Mouse (Mus musculus): Measurements from ENCODE around the gene Cpsf6. TPM values are rescaled to one million over a fixed set of nuclear protein-coding genes. Genes with fewer than 3 reads are reported as not detected.
A peak's percentile ranks its signal among the peaks of the same experiment; 100 is the strongest.

Cpsf6 gene
- polyA plus RNA-seq, 1 experiment = 57.9 TPM

- TF ChIP-seq CTCF (IDR thresholded peaks at IDR 0.05; ENCODE audit: low read depth, low read length) = no peak
- TF ChIP-seq POLR2A (IDR thresholded peaks at IDR 0.05; ENCODE audit: borderline replicate concordance, low read depth, low read length) = no peak
- Histone ChIP-seq H3K4me3 (ENCODE audit: insufficient read depth, low read length) (no peak overlapping the region), H3K27ac (ENCODE audit: insufficient read depth, low read depth, low read length) (no peak overlapping the region), H3K4me1 (ENCODE audit: control insufficient read depth, insufficient read depth, low read length) (peaks cover 21% of the 10 kb centered on the region)
Observed at GRCm38 (mm10) chr10:117407734-117408288, 28.0 kb upstream of the Cpsf6 start.

DNA sequence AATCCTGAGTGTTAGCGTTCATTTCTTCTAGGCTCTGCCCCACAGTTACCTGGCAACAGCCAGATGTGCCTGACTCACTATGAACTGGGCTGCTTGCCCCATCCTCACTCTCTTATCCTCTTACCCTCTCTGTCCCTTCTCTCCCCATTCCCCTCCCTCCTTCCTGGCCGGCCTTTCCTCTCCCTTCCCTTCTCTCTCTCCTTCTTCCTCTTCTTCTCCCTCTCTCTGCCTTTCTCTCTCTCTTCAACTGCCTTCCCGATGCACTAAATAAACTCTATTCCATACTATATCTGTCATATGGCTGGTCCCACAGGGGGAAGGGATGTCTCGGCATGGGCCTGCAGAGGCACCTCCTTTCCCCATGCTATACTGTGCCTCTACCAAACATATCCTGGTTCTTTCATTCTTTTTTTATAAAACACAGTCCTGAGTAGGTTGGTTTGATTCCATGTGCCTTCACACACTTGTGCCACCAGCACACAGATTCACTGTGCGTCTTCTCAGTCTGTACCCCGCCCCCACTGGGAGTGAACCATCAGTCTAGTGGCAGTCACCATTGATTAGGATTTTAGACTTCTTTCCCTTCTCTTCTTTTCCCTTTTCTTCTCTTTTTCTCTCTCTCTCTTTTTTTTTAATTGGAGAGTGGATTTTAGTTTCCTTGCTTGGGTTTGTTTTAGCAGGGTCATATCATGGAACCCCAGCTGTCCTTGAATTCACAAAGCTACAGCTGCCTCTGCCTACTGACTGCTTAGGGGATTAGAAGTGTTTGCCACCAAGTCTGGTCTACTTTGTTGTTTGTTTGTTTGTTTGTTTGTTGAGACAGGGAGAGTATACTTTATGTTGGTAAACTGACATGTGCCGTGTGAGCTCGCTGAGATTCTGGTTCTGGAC is 27.3 kb upstream of the Cpsf6 start:
- Histone ChIP-seq H3K27ac (ENCODE audit: insufficient read depth, low read depth, low read length) (no peak overlapping the region), H3K4me1 (ENCODE audit: control insufficient read depth, insufficient read depth, low read length) (peaks cover 14% of the 10 kb centered on the region), H3K4me3 (ENCODE audit: insufficient read depth, low read length) (no peak overlapping the region)
- TF ChIP-seq CTCF (IDR thresholded peaks at IDR 0.05; ENCODE audit: low read depth, low read length) = no peak
- no peak for TF ChIP-seq POLR2A (IDR thresholded peaks at IDR 0.05; ENCODE audit: borderline replicate concordance, low read depth, low read length)

DNA sequence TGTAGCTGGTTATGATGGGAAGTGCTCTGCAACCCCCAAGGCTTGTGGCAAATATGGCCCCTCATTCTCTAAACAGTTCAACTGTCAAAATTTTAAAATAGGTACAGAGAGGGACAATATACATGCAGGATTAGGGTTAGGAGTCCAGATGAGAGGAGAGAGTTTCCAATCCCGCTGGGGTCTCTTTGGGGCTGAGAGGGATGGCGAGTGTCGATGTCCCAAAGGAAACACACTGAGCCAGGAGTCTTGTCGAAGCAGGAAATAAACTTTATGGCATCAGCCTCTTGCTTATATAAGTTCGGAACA is 26.4 kb upstream of the Cpsf6 start:
- no peak overlapping the region for H3K27ac ChIP-seq (ENCODE audit: insufficient read depth, low read depth, low read length)
- H3K4me3 ChIP-seq (ENCODE audit: insufficient read depth, low read length) = no peak overlapping the region
- TF ChIP-seq CTCF (IDR thresholded peaks at IDR 0.05; ENCODE audit: low read depth, low read length) (no peak), POLR2A (IDR thresholded peaks at IDR 0.05; ENCODE audit: borderline replicate concordance, low read depth, low read length) (no peak)
- peaks cover 8% of the 10 kb centered on the region for H3K4me1 ChIP-seq (ENCODE audit: control insufficient read depth, insufficient read depth, low read length)

GRCm38 (mm10) chr10:117405526-117406282 is 25.9 kb upstream of the Cpsf6 start:
- peaks cover 8% of the 10 kb centered on the region for H3K4me1 ChIP-seq (ENCODE audit: control insufficient read depth, insufficient read depth, low read length)
- no peak for TF ChIP-seq POLR2A (IDR thresholded peaks at IDR 0.05; ENCODE audit: borderline replicate concordance, low read depth, low read length)
- no peak overlapping the region for H3K27ac ChIP-seq (ENCODE audit: insufficient read depth, low read depth, low read length)
- H3K4me3 ChIP-seq (ENCODE audit: insufficient read depth, low read length) = no peak overlapping the region

- Histone ChIP-seq H3K4me1 (ENCODE audit: control insufficient read depth, insufficient read depth, low read length) (peaks cover 8% of the 10 kb centered on the region), H3K27ac (ENCODE audit: insufficient read depth, low read depth, low read length) (no peak overlapping the region), H3K4me3 (ENCODE audit: insufficient read depth, low read length) (no peak overlapping the region)
- TF ChIP-seq POLR2A (IDR thresholded peaks at IDR 0.05; ENCODE audit: borderline replicate concordance, low read depth, low read length) = no peak
- no peak for TF ChIP-seq CTCF (IDR thresholded peaks at IDR 0.05; ENCODE audit: low read depth, low read length)
Observed at GRCm38 (mm10) chr10:117404384-117404783, 24.6 kb upstream of the Cpsf6 start.

DNA sequence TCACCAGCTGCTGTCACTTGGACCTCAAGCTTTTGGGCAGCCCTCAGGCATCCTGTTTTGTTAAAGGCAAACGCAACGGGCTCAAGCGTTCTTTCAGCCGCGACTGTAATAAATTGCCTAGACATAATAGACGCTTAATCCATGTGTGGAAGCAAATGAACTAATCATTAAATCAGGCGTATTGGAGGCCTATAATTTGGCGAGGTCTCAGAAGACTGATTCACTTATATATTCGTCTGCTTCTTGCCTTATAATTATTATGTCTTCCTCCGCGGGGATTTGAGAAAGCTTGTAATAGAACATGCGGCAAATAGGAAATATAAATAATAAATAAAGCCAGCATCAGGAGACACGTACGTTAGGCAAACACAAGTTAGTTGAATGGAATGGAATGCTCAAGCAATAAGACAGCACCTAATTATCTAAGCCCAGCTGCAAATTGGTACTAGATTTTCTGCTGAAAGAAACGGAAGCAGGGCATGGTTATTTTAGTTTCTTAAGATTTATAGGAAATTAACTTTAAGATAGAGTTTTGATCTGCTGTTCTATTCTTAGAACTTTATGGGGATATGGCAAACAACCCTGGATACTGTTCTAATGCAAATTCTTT is 23.6 kb upstream of the Cpsf6 start:
- TF ChIP-seq CTCF (IDR thresholded peaks at IDR 0.05; ENCODE audit: low read depth, low read length) (no peak), POLR2A (IDR thresholded peaks at IDR 0.05; ENCODE audit: borderline replicate concordance, low read depth, low read length) (no peak)
- peaks cover 8% of the 10 kb centered on the region for H3K4me1 ChIP-seq (ENCODE audit: control insufficient read depth, insufficient read depth, low read length)

DNA sequence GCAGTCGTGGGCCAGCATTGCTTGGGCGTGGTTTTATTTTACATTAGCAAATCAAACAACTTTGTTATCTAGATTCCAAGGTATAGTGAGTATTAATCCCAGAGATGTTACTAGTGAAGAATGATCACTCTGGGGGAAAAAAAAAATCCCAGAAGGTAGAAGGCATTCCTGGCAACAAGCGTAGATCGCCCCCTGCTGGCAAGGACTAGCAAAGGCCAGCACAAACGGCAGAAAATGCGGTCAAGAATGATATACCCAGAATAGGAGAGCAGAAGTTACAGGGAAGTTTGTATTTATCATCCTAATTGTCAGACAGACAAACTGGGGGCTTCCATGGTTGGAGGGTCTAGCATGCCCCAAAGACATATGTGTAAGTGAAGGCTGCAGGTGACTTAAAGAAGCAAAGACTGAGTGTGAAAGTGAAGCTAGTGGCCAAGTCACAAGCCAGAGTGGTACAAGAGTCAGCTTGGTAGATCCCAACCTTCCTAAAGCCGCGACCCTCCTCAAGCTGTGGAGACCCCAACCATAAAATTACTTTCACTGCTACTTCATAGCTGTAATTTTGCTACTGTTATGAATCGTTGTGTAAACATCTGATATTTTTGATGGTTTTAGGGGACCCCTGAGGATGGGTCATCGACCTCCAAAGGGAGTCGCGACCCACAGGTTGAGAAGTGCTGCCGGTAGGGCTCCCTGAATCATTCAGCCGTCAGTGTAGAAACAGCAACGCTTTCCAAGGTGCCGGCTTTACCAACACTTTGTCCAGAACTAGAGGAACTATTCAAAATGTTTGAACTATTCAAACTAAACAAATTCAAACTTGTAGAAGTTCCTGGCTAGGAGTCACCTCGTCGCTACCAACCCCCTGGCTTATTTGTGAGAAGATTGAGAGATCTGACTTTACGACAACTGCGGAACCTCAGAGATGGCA is 22.9 kb upstream of the Cpsf6 start:
- Histone ChIP-seq H3K4me3 (ENCODE audit: insufficient read depth, low read length) (no peak overlapping the region), H3K27ac (ENCODE audit: insufficient read depth, low read depth, low read length) (no peak overlapping the region), H3K4me1 (ENCODE audit: control insufficient read depth, insufficient read depth, low read length) (peaks cover 3% of the 10 kb centered on the region; the same call in 1 of the 2 replicates)
- TF ChIP-seq CTCF (IDR thresholded peaks at IDR 0.05; ENCODE audit: low read depth, low read length) (peak; percentile 84), POLR2A (IDR thresholded peaks at IDR 0.05; ENCODE audit: borderline replicate concordance, low read depth, low read length) (no peak)

More for the DNA sequence above, 23.6 kb upstream of the Cpsf6 start:
- Histone ChIP-seq H3K4me3 (ENCODE audit: insufficient read depth, low read length) (no peak overlapping the region), H3K27ac (ENCODE audit: insufficient read depth, low read depth, low read length) (no peak overlapping the region)

DNA sequence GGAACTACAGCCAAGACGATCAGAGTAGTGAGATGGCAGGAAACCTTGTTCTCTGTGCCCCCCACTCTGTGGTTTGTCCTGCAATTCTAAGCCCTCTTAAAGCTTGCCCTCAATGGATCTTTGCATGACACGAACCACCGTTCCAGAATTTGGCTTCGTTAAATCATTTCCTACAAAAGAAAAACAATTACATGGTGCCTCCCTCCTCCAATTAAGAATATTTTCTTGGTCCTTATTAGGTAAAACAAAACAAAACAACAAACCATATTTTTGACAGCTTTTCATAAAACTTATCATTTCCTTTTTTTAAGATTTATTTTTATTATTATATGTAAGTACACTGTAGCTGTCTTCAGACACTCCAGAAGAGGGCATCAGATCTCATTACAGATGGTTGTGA is 21.5 kb upstream of the Cpsf6 start:
- no peak for TF ChIP-seq POLR2A (IDR thresholded peaks at IDR 0.05; ENCODE audit: borderline replicate concordance, low read depth, low read length)
- no peak for TF ChIP-seq CTCF (IDR thresholded peaks at IDR 0.05; ENCODE audit: low read depth, low read length)
- Histone ChIP-seq H3K4me3 (ENCODE audit: insufficient read depth, low read length) (no peak overlapping the region), H3K4me1 (ENCODE audit: control insufficient read depth, insufficient read depth, low read length) (peaks cover 5% of the 10 kb centered on the region; the same call in 1 of the 2 replicates), H3K27ac (ENCODE audit: insufficient read depth, low read depth, low read length) (no peak overlapping the region)

All from bone marrow macrophage, adult 2 months (primary cell).